Mouse (Mus musculus) c-Kit-positive CD71-negative TER-119-negative erythroid progenitor cells, embryonic 14.5 days (primary cell): ENCODE measurements around the gene Rsrc2.
A peak's percentile ranks its signal among the peaks of the same experiment; 100 is the strongest.
"Not testable (repeated sequence)": the region's sequence is repeated elsewhere in the genome, so short reads cannot be mapped to it uniquely, and the experiment has no call there.

Experiments
- DNase-seq: peaks from one replicate; pipeline ENCODE4 v3.0.0-alpha.2; 2013; ENCODE audit warnings: low read depth

Gene Rsrc2

DNA sequence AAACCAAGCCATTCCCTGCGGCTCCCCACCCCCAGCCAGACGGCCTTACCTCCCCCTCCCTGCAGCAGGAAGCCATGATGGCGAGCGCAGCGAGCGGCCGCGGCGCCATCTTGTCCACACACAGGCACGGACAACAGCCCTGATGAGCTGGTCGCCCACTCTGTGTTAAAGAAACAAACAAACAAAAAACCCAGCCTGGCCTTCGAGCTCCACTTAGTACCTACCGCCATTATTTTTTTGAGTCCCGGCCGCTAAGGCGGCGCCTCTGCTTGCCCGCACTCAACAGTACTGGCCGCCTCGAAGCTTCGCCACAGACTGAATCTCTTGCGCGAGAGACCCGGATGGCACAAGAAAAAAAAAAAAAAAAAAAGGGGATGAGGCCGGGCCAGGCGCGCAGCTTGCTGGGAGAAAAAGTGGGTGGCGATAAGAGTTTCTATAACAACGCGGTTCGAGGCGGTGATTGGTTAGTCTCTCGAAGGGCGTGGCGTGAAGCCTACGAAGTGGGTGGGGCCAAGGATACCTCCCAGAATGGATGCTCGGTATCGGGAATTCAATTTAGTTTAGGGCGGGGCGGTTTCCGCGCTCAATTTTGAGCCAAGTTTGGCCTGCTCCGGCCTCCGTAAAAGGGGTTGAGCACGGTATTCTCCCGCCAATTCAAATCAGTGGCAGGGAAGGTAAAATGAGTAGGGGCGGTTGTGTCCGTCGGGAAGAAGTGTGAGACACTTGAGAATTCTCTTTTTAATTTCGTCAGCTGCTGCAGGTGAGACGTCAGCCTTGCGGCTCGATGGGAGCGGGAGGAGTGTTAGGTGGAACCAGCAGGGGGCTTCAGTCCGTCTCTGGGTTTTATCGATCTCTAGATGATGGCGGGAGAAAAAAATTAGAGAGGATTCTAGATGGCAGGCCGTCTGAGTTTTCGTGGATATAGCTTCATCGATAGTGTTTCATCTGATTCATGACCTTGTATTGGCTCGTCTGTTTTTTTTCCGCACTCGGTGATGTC is at the start of gene Rsrc2, which contains the start of gene Kntc1:
TSS of gene Rsrc2 (minus strand) at position 350 of the 1,000 bp plus-strand sequence.
TSS of gene Kntc1 (plus strand) at position 652 of the 1,000 bp plus-strand sequence.
- peak; percentile 100 for DNase-seq

DNA sequence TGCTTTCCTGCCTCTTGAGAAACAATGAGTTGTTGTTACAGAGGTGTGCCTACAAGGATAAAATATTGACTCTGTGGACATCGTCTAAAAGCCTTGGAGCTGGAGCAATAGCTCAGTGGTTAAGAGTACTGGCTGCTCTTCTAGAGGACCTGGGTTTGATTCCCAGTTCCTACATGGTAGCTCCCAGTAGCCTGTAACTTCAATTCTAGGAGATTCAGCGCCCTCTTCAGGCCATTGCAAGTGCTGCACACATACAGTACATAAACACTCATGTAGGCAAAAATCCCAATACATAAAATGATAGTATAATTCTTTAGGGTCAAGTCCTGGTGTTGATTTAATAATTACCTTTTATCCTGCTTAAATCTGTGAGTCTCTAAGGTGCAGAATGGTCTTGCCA is 43.9 kb upstream of the Rsrc2 start:
- no peak for DNase-seq

DNA sequence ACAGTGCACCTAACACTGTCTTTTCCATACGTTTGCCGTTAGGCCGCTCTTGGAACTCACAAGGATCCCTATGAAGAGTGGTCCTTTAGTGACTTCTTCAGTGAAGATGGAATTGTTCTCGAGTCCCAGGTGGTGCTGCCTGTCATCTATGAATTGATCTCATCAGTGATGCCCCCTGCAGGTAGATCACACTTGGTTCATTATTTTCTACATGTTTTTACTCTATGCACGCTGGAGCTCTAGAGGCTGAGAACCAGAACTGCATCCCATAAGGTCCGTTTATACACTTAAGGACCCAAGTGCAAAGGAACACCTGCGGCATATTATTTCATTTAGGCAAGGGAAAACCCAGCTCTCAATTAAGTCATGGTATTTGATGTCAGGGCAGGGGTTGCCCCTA is 39.8 kb upstream of the Rsrc2 start:
- DNase-seq = no peak

DNA sequence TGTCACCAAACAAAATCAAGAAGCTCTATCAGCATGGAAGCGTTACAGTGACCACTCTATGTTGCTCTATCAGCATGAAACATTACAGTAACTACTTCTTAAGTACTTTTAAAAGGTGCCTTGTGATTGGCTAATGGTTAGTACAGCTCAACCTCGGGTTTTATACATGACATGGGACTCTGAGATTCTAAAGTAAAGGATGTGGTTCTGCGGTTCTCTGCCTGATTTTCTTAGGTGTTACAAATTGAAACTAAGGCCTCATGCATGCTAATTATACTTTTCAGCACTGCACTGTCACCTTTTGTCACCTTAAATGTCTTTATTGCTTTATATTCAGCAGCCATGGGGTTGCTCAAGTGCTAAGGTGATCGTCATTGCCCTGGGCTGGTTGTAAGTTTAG is 32.6 kb upstream of the Rsrc2 start:
- no peak for DNase-seq

DNA sequence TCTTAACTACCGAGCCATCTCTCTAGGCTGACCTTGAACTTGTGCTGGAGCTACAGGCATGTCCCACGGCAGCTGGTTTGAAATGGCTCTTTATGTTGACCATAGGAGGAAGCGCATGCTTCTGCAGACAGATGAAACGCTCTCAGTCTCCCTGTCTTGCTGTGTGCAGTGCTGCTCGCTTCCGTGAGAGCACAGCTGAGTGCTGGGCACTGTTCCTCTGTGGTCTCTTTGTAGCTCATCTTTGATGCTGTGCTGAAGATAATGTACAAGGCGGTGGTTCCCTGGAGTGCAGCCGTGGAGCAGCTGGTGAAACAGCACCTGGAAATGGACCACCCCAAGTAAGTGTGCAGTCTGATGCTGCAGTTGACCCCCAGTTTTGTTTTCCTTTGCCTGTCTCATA is 31.5 kb upstream of the Rsrc2 start:
- DNase-seq = no peak

DNA sequence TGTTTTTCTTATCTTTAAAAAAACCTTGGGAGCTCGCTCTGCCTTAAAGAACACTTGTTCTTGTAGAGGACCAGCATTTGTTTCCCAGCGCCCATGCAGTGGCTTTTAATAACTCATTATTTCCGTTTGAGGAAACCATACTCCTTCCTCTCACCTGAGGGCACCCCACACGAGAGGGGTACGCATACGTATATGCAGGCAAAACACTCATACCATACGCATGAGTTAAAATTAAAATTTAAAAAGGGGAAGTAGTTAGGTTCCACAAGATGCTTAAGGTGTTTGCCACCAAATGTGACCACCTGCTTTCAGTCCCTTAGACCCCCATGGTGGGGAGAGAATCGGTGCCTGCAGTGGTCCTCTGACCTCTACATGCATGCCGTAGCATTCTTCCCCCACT is 24.2 kb upstream of the Rsrc2 start:
- DNase-seq = no peak

DNA sequence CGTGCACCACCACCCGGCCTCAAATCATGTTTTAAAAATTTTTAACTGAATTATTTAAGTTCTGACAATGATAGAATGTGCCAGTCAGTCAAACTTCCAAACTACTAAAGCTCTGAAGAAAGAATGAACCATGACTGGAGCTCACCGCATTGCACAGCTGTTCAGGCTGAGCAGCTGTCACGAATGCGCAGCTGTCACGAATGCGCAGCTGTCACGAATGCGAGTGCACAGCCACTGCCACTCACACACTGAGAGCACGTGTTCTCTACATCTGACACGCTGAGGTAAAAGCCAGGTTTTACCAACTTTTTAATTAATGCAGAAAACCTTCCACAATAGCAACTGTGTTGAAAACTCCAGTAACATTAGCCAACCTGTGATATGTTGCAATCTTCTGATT is 17.2 kb upstream of the Rsrc2 start:
- not testable (repeated sequence) for DNase-seq

DNA sequence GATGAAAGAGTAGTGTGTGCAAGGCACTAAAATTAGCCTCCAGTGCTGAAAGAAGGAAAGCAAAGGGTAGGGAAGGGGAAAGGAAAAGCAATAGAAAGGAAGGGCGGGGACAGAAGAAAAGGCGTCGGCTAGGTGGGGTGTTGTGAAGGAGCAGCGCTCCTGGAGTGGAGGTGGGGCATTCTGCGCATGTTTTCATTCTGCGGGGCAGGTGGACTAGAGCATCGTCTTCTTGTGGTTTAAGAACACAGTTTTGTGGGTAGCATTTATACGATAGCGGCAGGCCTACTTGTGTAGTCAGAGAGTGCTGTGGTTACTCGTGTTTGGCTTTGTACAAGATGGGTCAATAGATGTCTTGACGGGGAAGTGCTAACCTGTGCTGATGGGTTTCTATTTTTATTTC is 16.3 kb upstream of the Rsrc2 start:
- no peak for DNase-seq

DNA sequence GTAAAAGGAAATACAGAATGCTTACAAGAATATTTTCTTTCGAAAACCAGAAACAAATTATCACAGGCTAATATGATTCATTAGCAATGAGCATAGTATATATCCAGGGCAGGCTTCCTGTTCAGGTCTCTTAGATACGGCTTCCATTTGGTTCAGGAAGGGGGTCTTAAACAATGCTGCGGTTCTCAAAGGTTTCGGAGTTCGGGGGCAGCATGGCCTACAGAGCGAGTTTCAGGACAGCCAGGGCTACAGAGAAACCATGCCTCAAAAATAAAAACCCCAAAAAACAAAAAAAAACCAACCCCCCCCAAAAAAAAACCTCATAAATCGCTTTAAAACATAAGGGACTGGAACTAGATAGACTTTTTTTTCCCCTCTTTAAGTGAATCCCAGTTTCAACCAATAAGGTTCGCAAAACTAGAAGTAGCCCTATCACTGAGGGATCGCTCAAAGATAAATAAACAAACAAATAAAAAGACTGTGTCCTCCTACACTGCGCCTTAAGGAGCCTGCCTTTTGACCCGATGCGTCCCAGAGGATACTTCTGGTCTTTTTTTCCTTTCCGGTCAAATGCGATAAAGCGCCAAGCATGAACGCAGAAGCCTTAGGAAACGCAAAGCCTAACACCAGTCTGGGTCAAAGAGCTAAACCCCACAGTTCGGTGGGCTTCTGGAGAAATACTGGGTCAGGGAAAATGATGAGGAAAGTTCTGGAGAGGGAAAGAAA is 712 bp downstream of the Rsrc2 start:
- no peak for DNase-seq

DNA sequence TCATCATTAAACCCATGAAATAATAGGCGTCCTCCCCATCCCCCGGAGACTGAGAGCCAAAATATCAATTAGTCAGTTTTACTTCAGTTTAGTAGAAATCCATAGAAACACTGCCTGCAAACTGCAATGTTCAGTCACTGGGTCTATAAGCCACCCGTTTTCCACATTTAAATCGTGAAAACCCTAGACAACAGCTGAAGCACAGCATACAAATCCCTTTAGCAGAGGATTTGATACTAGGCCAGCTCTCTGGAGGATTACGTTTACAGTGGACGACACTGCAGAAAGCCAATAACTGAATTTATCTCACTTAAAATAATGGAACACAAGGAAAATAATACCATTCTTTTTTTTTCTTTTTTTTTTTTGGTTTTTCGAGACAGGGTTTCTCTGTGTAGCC is 1.6 kb downstream of the Rsrc2 start:
- no peak for DNase-seq

DNA sequence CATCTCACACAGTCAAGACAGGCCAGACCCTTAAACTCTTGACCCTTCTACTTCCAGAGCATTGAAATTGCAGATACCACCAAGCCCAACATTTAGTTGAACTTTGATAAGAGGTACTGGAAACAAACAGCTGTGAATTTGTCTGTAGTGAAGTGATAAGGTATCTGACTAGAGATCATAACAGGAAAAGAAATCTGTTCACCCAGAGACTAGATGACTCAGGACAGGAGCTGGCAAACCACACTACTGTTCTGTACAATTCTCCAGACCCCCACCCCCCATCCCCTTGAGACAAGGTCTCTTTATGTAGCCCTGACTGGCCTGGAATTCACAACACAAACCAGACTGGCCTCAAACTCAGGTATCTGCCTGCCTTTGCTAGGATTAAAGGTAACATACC is 3.0 kb downstream of the Rsrc2 start:
- no peak for DNase-seq

DNA sequence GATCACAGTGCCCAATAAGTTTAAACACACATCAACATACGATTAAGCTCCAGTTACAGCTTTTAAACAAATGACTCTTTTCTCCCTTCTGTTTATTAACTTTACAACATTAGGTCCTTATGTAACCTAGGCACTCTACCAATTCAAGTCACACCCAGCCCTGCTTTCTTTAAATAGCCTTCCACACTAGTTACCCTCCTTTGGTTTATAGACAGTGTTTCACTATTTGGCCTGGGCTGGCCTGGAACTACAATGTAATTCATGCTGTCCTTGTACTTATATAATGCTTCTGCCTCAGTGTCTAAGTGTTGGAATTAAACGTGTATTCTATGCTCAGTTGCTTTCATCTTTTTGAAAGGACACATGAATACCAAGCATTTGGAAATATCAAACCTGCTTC is 4.9 kb downstream of the Rsrc2 start:
- no peak for DNase-seq

DNA sequence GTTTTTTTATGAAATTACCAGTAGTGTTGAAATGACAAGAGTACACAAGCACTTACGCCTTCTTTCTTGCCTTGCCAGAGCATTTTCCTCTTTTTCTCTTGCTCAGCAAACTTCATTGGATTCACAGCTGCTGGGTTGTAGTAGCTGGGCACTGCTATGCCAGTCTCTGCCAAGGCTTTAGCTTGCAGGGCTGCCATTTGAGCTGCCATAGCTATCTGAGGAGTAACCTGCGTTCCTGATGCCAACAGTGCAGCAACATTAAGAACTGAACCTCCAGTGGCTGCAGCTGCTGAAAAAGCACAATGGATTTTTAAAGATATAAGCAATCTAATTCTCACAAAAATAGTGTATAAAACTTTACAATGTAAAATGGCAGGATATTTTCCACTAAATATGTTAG is 18.2 kb downstream of the Rsrc2 start:
- DNase-seq = no peak

DNA sequence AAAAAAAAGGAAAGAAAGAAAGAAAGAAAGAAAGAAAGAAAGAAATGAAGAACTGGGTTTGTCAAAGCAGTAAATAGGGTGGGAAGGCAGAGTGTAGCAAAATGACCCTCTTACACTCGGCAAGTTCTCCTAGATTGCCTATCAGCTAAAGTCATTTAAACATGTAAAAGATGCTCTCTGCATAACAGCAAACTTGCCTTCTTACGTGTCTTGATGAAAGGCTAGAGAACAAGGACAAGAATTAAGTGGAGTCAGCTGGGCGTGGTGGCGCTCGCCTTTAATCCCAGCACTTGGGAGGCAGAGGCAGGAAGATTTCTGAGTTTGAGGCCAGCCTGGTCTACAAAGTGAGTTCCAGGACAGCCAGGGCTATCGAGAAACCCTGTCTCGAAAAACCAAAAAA is 25.4 kb downstream of the Rsrc2 start:
- not testable (repeated sequence) for DNase-seq

DNA sequence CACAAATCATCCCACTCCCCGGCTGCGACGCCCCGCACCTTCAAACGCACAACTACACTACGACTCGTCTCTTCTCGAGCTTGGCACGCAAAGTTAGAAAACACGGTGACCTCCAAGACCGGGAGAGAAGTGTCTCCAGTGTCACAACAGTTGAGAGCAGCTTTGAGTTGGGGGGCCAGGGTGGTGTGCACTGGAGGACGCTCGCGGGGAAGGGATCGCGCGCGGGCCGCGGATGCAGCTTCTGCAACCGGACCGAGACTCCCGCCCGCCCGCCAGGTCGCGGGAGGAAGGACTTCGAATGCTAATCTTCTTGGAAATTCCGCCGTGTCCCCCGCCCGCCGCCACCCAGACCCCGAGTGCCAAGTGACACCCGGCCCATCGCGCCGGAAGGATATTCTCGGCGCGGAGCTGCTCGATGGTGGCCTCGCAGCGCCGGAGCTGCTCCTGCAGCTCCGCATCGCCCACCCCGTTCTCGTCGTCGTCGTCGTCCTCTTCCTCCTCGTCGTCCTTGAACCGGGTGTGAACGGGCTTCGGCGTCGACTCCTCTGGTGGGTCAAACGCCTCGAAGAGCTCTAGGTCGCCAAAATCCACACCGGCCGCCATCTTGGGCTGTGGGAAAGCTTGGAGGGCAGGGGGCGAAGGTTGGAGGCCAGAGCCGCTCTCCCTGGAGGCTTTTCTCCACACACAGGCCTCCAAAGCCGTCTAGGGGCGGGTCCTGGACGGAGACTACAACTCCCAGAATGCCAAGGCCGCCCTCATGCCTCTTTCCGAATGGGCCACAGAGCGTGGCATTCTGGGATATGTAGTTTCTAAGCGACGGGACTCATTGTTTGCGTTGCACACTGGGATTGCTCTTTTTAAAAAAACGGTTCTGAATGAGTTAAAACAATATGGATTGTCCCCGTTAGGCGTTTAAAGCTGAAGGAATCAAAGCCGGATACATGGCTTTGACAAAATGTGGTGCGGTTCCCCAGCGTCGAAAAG is 28.6 kb downstream of the Rsrc2 start, which contains the start of gene Zcchc8:
TSS of gene Zcchc8 (minus strand) at position 773 of the 984 bp plus-strand sequence.
- peak; percentile 98 for DNase-seq

DNA sequence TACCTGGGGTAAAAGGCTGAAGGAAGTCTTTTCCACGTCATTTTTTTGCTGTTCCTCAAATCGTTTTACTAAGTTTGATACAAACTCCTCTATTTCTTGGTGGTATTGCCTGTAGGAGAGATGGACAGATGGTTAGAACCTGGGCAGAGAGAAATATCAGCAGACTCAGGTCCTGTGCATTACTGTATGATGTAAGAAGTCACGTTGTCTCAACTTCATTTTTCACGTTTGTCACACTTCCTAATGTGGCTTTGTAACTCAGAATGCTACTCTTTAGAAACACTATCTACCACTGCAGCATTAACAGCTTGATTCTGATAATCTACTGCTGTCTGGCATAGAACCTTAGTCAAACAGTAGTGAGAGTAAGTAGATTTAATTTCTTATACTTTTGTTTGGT is 34.6 kb downstream of the Rsrc2 start:
- no peak for DNase-seq

DNA sequence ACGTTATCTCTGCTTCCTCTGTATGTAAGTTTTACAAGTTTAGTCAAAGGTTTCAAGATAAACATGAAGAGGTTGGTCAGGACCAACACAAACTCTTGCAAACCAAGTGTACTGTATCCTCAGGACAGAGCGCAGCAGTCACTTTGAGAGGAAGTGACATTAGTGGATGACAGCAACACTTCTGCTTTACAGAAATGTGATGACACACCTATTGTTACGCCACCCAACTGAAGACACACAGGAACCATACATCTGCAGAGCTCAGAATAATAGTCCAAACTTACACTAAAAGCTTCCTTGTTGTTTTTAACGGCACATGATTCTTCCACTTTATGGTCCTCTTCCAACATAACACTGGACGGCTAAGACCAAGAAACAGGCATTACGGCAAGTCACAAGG is 35.4 kb downstream of the Rsrc2 start:
- DNase-seq = peak; percentile 29

DNA sequence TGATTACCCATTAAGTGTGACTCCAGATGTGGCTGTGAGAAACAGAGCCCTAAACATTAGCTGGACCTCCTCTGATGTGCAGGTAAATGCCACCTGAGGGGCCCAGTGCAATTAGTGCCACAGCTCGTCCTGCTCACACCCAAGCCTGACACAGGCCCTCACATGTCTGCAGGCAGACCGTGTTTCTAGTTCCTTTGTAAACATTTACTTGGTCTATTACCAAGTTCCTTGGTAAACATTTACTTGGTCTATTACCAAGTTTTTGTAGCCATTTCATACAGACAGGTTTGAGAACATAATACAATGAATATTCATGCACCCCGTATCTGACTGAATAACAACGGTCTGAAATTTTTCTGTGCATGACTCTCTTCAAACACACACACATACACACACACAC is 39.6 kb downstream of the Rsrc2 start:
- no peak for DNase-seq

DNA sequence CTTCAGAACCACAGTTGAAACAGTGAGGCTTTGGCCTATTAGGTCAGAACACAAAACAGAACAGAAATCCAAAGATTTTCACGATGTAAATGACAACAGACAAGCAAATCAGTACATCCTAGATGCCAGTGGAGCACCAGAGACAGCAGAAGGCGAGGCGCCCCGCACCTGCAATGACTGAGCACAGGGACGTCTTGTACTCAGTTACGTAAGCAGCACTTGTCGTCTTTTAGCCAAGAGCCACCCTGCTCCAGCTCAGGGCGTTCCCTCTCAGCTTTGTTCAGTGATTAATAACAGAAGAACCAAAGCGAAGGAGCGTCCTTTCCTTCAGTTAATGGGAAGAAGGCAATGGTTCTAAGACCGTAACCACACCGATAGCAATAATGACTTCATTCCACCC is 40.6 kb downstream of the Rsrc2 start:
- no peak for DNase-seq

DNA sequence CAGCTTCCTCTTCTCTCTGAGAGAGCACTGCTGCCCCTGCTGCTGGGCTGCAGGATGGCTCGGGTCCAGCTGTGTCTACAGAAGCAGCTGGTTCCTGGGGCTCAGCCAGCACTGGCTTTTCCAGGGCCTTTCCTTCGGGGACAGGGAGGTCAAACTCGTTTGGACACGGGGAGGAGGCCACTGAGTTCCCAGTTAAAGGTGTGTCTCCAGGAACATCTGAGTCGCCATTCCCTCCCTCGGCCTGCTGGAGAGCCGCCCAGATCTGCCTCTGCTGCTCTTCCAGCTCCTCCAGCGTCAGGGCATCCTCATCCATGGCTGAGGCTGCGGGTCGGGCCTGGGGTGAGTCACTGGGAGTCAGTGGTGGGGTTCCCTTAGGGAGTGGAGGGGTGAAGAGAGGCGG is 48.6 kb downstream of the Rsrc2 start:
- DNase-seq = no peak

DNA sequence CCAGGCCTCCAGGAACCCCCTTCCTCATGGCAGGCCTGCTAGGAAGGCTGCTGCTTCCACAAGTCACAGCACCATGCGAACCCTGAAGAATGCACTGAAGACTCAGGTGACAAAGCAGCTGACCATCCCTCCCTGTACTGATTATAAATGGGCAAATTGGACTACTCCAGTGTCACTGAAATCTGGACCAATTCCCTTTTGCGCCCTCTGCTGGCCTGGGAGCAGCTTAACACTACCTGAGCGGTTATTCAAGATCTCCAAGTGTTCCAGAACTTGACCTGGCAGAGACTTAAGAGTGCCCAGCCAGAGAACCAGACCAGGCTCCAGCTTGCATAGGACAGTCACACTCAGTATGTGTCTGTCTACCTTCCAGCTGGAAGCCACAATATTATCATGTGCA is 50.0 kb downstream of the Rsrc2 start:
- peak; percentile 81 for DNase-seq

DNA sequence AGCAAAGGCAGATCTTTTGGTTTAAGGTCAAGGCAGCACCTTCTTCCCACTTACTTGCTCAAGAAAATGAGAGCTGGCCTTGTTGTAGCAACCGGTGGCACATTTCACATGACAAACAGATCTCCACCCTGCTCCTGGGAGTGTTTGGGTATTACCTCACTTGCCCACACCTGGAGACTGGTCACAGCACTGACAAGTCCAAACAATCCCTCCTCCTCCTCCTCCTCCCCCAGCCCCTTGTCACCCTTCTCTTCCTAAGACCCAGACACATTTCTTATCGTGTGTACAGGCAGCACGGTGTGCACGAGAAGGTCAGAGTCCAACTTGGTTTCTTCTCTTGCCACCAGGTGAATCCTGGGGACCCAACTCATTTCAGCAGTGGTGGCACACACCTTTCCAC is 52.3 kb downstream of the Rsrc2 start:
- DNase-seq = no peak
